Mouse (Mus musculus) liver, embryonic 15.5 days (tissue): ENCODE results near the gene Paxx. TPM values are rescaled to one million over a fixed set of nuclear protein-coding genes. Genes with fewer than 3 reads are reported as not detected.

Experiments used
- ATAC-seq: fragments of 200-750 bp; cut with Nextera tagmentation; 2 replicates; pipeline ENCODE4 v1.8.0; 2017; ENCODE audit warnings: moderate number of reproducible peaks, mild to moderate bottlenecking, moderate library complexity; ENCODE audit not compliant: insufficient read depth
- H3K27ac ChIP-seq: fragments of 300-500 bp; sonication (generic); replicated peaks from 2 replicates; pipeline ENCODE4 v1.5.1; 2015; ENCODE audit warnings: mild to moderate bottlenecking, inconsistent platforms
- H3K27me3 ChIP-seq: fragments of 300-500 bp; sonication (generic); 2 replicates; pipeline ENCODE4 v1.6.1; 2015; ENCODE audit warnings: mild to moderate bottlenecking, inconsistent platforms
- H3K36me3 ChIP-seq: fragments of 300-500 bp; sonication (generic); replicated peaks from 2 replicates; pipeline ENCODE4 v1.6.1; 2015; ENCODE audit warnings: moderate library complexity, mild to moderate bottlenecking, inconsistent platforms
- H3K4me1 ChIP-seq: fragments of 300-500 bp; sonication (generic); replicated peaks from 2 replicates; pipeline ENCODE4 v1.6.1; 2015; ENCODE audit warnings: inconsistent platforms
- H3K4me2 ChIP-seq: fragments of 300-500 bp; sonication (generic); 2 replicates; pipeline ENCODE4 v1.6.1; 2015; ENCODE audit warnings: moderate library complexity, mild to moderate bottlenecking, inconsistent platforms
- H3K4me3 ChIP-seq: fragments of 300-500 bp; sonication (generic); replicated peaks from 2 replicates; pipeline ENCODE4 v1.5.1; 2015; ENCODE audit warnings: mild to moderate bottlenecking, inconsistent platforms
- H3K9ac ChIP-seq: fragments of 300-500 bp; sonication (generic); 2 replicates; pipeline ENCODE4 v1.6.1; 2015; ENCODE audit warnings: moderate library complexity, mild to moderate bottlenecking, inconsistent platforms
- H3K9me3 ChIP-seq: fragments of 300-500 bp; sonication (generic); replicated peaks from 2 replicates; pipeline ENCODE4 v1.6.1; 2016; ENCODE audit warnings: inconsistent platforms
- WGBS: fragments of 180-500 bp; shearing (Covaris S2); methylation state at CpG from one replicate; pipeline ENCODE4 v1.1.7; 2015; ENCODE audit warnings: mixed read lengths; ENCODE audit not compliant: insufficient replicate concordance; 5-methylcytosine and 5-hydroxymethylcytosine counted together
- polyA plus RNA-seq: library from polyadenylated mRNA; unstranded; fragments of >200 nt; fragmentation: Nextera tagmentation; extraction: Ambion mirVana; gene quantifications from 2 replicates; pipeline ENCODE4 v1.2.1, GENCODE M21; 2015

Paxx gene
- polyA plus RNA-seq, 1 experiment from 2014 or later = 8.3 TPM

GRCm38 (mm10) chr2:25463630-25464029 lies 2.7 kb upstream of the Paxx start:
- Histone ChIP-seq H3K27ac (no peak overlapping the region), H3K4me3 (no peak overlapping the region), H3K4me2 (no peak overlapping the region), H3K36me3 (peaks cover 3% of the 10 kb centered on the region; the same call in 1 of the 2 replicates), H3K9me3 (no peaks in the 10 kb centered on the region), H3K27me3 (no peaks in the 10 kb centered on the region), H3K4me1 (peaks cover 32% of the 10 kb centered on the region), H3K9ac (no peak overlapping the region)
- WGBS = 67% methylated on average over 3 of the region's 3 CpGs
- ATAC-seq = no peak

GRCm38 (mm10) chr2:25461407-25461806 lies 513 bp upstream of the Paxx start:
- Histone ChIP-seq H3K4me3 (peak overlapping the region; percentile 72), H3K27me3 (no peaks in the 10 kb centered on the region), H3K9ac (peak overlapping the region; percentile 6; the same call in 1 of the 2 replicates), H3K9me3 (no peaks in the 10 kb centered on the region), H3K4me1 (peaks cover 37% of the 10 kb centered on the region), H3K27ac (peak overlapping the region; percentile 67), H3K4me2 (peak overlapping the region; percentile 96), H3K36me3 (peaks cover 3% of the 10 kb centered on the region; the same call in 1 of the 2 replicates)
- no peak for ATAC-seq
- 19% methylated on average over 3 of the region's 3 CpGs for WGBS

DNA sequence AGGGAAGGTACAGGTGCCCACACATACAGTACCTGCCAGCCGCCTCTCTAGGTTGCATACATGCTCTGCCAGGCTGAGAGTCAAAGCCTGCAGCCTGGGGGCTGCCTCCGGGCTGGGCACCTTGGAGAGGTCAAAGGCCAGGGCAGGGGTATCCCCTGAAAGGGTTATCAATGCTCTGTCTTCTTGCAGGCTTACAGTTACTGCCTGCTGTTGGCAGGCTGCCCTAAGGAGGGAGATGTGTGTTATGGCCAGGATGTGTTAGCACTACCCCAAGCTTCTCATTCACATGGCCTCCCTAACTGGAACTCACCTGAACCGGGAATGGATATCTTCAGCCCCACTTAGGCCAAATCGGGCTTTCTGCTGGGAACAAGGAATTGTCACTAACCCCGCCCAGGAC lies 759 bp downstream of the Paxx start:
- 31% methylated on average over 5 of the region's 5 CpGs for WGBS
- ATAC-seq = no peak
- peak overlapping the region; percentile 91 for H3K27ac ChIP-seq

GRCm38 (mm10) chr2:25458911-25459310 lies 2.0 kb downstream of the Paxx start:
- no peak for ATAC-seq
- Histone ChIP-seq H3K27ac (no peak overlapping the region), H3K9ac (no peak overlapping the region), H3K27me3 (no peaks in the 10 kb centered on the region), H3K36me3 (peaks cover 3% of the 10 kb centered on the region; the same call in 1 of the 2 replicates), H3K4me2 (no peak overlapping the region; the same call in 1 of the 2 replicates), H3K9me3 (no peaks in the 10 kb centered on the region), H3K4me3 (no peak overlapping the region), H3K4me1 (peaks cover 33% of the 10 kb centered on the region)
- WGBS = 73% methylated on average over 5 of the region's 5 CpGs

More for the DNA sequence above, 759 bp downstream of the Paxx start:
- H3K4me2 ChIP-seq = peak overlapping the region; percentile 96
- no peaks in the 10 kb centered on the region for H3K27me3 ChIP-seq
- peaks cover 39% of the 10 kb centered on the region for H3K4me1 ChIP-seq
- H3K9ac ChIP-seq = peak overlapping the region; percentile 71
- H3K9me3 ChIP-seq = no peaks in the 10 kb centered on the region
- H3K4me3 ChIP-seq = peak overlapping the region; percentile 72
- peaks cover 3% of the 10 kb centered on the region; the same call in 1 of the 2 replicates for H3K36me3 ChIP-seq

DNA sequence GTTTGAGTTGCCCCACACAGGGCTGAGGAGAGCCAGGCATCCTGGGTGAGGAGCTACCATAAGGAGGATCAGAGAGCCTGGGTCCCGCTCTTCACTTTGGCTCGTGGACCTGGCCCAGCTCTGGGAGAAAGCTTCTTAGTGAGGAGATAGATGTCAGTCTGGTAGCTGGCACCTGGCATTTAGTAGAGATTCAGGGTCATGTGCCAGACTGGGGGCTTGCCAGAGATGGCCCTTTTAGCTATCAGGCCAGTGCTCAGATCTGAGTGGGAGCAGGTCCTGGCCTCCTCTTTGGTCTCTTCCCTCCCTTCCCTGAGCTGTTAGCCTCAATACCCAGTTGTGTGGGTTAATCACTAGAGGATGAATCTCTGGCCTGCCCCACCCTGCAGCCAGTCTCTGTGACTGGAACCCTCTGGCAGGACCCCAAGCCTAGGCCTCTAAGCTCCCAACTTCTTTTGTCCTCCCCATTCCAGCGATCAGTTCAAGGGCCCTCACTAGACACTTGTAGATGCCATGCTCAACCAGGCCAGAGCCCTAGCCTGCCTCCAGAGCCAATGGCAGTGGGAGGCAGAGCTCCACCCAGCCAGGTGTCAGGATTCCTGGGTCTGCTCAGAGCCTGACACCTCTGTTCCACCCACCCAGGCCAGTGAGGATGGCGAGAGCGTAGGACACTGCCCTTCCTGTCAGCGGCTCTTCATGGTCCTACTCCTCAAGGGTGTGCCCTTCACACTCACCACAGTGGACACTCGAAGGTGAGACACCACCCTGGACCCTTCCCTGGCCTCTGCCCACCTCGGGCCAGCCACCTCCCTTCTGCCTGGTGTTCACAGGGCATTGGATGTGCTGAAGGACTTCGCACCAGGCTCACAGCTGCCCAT lies 3.6 kb downstream of the Paxx start:
- Histone ChIP-seq H3K36me3 (peaks cover 3% of the 10 kb centered on the region; the same call in 1 of the 2 replicates), H3K4me2 (no peak overlapping the region), H3K9ac (no peak overlapping the region), H3K9me3 (no peaks in the 10 kb centered on the region), H3K27ac (no peak overlapping the region), H3K27me3 (no peaks in the 10 kb centered on the region), H3K4me1 (peaks cover 33% of the 10 kb centered on the region), H3K4me3 (no peak overlapping the region)
- ATAC-seq = no peak
- WGBS = 72% methylated on average over 9 of the region's 9 CpGs

GRCm38 (mm10) chr2:25456205-25456953 lies 4.5 kb downstream of the Paxx start, which contains the start of gene Clic3:
Clic3 (plus strand) TSS chr2:25456838.
- Histone ChIP-seq H3K4me1 (peaks cover 30% of the 10 kb centered on the region), H3K4me2 (no peak within 1 kb of the TSS), H3K9ac (no peak within 1 kb of the TSS), H3K4me3 (no peak within 1 kb of the TSS), H3K36me3 (peaks cover 3% of the 10 kb centered on the region; the same call in 1 of the 2 replicates), H3K27me3 (no peaks in the 10 kb centered on the region), H3K27ac (no peak within 1 kb of the TSS), H3K9me3 (no peaks in the 10 kb centered on the region)
- WGBS = 53% methylated on average over 14 of the region's 14 CpGs
- ATAC-seq = no peak

DNA sequence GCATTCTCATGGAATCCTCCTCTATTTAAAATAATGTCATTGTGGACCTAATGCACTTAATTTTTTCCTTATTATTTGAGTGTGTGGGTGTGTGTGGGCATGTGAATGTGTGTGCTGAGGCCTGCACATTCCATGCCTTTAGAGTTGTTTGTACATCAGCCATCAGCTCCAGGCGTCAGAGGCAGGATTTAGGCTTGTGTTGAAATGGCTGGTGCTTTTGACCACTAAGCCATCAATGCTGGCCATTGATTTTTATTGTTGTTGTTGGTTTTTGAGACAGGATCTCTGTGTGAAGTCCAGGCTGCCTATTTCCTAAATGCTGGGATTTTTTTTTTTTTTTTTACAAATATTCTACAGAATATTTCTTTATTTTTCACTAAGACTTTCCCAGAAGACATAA lies 7.9 kb downstream of the Paxx start:
- H3K27me3 ChIP-seq = no peaks in the 10 kb centered on the region
- peaks cover 5% of the 10 kb centered on the region; the same call in 1 of the 2 replicates for H3K4me1 ChIP-seq
- H3K4me2 ChIP-seq = no peak overlapping the region
- H3K9ac ChIP-seq = no peak overlapping the region
- H3K4me3 ChIP-seq = no peak overlapping the region
- H3K9me3 ChIP-seq = no peaks in the 10 kb centered on the region
- no peaks in the 10 kb centered on the region for H3K36me3 ChIP-seq
- WGBS = 33% methylated on average over 1 of the region's 1 CpGs
- no peak for ATAC-seq
- no peak overlapping the region for H3K27ac ChIP-seq

GRCm38 (mm10) chr2:25450853-25451647 lies 9.8 kb downstream of the Paxx start:
- Histone ChIP-seq H3K27ac (no peak overlapping the region), H3K4me3 (no peak overlapping the region), H3K4me2 (no peak overlapping the region), H3K9me3 (no peaks in the 10 kb centered on the region), H3K36me3 (no peaks in the 10 kb centered on the region), H3K27me3 (no peaks in the 10 kb centered on the region), H3K4me1 (no peaks in the 10 kb centered on the region), H3K9ac (no peak overlapping the region)
- ATAC-seq = no peak
- 44% methylated on average over 8 of the region's 8 CpGs for WGBS

GRCm38 (mm10) chr2:25442682-25443081 lies 18.2 kb downstream of the Paxx start:
- no peaks in the 10 kb centered on the region for H3K27me3 ChIP-seq
- no peak overlapping the region for H3K27ac ChIP-seq
- no peak overlapping the region for H3K4me2 ChIP-seq
- no peak overlapping the region for H3K4me3 ChIP-seq
- no peak for ATAC-seq
- 78% methylated on average over 14 of the region's 14 CpGs for WGBS
- H3K36me3 ChIP-seq = no peaks in the 10 kb centered on the region
- no peaks in the 10 kb centered on the region for H3K9me3 ChIP-seq
- H3K4me1 ChIP-seq = no peaks in the 10 kb centered on the region
- no peak overlapping the region for H3K9ac ChIP-seq

- no peaks in the 10 kb centered on the region for H3K27me3 ChIP-seq
- H3K27ac ChIP-seq = no peak overlapping the region
- no peaks in the 10 kb centered on the region for H3K4me1 ChIP-seq
- H3K9me3 ChIP-seq = no peaks in the 10 kb centered on the region
- H3K36me3 ChIP-seq = no peaks in the 10 kb centered on the region
- H3K9ac ChIP-seq = no peak overlapping the region
- 74% methylated on average over 20 of the region's 20 CpGs for WGBS
- ATAC-seq = no peak
- no peak overlapping the region for H3K4me3 ChIP-seq
- no peak overlapping the region for H3K4me2 ChIP-seq
Observed at GRCm38 (mm10) chr2:25441067-25441466, 19.8 kb downstream of the Paxx start.
